Mouse (Mus musculus) intestine, embryonic 15.5 days (tissue): ENCODE data around the gene Tspan14. TPM values are rescaled to one million over a fixed set of nuclear protein-coding genes. Genes with fewer than 3 reads are reported as not detected.

ENCODE experiments used
- ATAC-seq: fragments of 200-750 bp; cut with Nextera tagmentation; 2 replicates; pipeline ENCODE4 v1.8.0; 2017; ENCODE audit warnings: moderate TSS enrichment, moderate library complexity
- H3K27ac ChIP-seq: fragments of 300-500 bp; sonication (generic); 2 replicates; pipeline ENCODE4 v1.5.1; 2015; ENCODE audit warnings: mild to moderate bottlenecking, inconsistent platforms
- H3K27me3 ChIP-seq: fragments of 300-500 bp; sonication (generic); replicated peaks from 2 replicates; pipeline ENCODE4 v1.6.1; 2015; ENCODE audit warnings: inconsistent platforms
- H3K36me3 ChIP-seq: fragments of 300-500 bp; sonication (generic); 2 replicates; pipeline ENCODE4 v1.6.1; 2015; ENCODE audit warnings: inconsistent platforms
- H3K4me1 ChIP-seq: fragments of 300-500 bp; sonication (generic); replicated peaks from 2 replicates; pipeline ENCODE4 v1.6.1; 2015; ENCODE audit warnings: inconsistent platforms
- H3K4me2 ChIP-seq: fragments of 300-500 bp; sonication (generic); replicated peaks from 2 replicates; pipeline ENCODE4 v1.6.1; 2015; ENCODE audit warnings: mild to moderate bottlenecking, inconsistent platforms
- H3K4me3 ChIP-seq: fragments of 300-500 bp; sonication (generic); replicated peaks from 2 replicates; pipeline ENCODE4 v1.5.1; 2015; ENCODE audit warnings: inconsistent platforms
- H3K9ac ChIP-seq: fragments of 300-500 bp; sonication (generic); 2 replicates; pipeline ENCODE4 v1.6.1; 2015; ENCODE audit warnings: inconsistent platforms
- H3K9me3 ChIP-seq: fragments of 300-500 bp; sonication (generic); 2 replicates; pipeline ENCODE4 v1.6.1; 2016; ENCODE audit warnings: inconsistent platforms
- WGBS: fragments of 180-500 bp; shearing (Covaris S2); methylation state at CpG from one replicate; pipeline ENCODE4 v1.1.7; 2015; 5-methylcytosine and 5-hydroxymethylcytosine counted together
- polyA plus RNA-seq: library from polyadenylated mRNA; unstranded; fragments of >200 nt; fragmentation: Nextera tagmentation; extraction: Ambion mirVana; gene quantifications from 2 replicates; pipeline ENCODE4 v1.2.1, GENCODE M21; 2015

Tspan14 gene
- polyA plus RNA-seq, 1 experiment from 2014 or later = 56.8 TPM

GRCm38 (mm10) chr14:40957607-40958006 lies 9.0 kb downstream of the Tspan14 start:
- no peak overlapping the region for H3K4me3 ChIP-seq
- no peaks in the 10 kb centered on the region for H3K36me3 ChIP-seq
- H3K9ac ChIP-seq = peak overlapping the region; percentile 10; the same call in 1 of the 2 replicates
- no peak for ATAC-seq
- WGBS = 47% methylated on average over 3 of the region's 3 CpGs
- H3K4me2 ChIP-seq = peak overlapping the region; percentile 34; the same call in 1 of the 2 replicates
- H3K27me3 ChIP-seq = no peaks in the 10 kb centered on the region
- H3K27ac ChIP-seq = peak overlapping the region; percentile 76; the same call in 1 of the 2 replicates
- H3K9me3 ChIP-seq = no peaks in the 10 kb centered on the region
- H3K4me1 ChIP-seq = peaks cover 60% of the 10 kb centered on the region

- Histone ChIP-seq H3K4me3 (no peak overlapping the region), H3K9me3 (no peaks in the 10 kb centered on the region), H3K36me3 (no peaks in the 10 kb centered on the region), H3K27me3 (no peaks in the 10 kb centered on the region), H3K27ac (peak overlapping the region; percentile 78), H3K4me1 (peaks cover 56% of the 10 kb centered on the region), H3K9ac (peak overlapping the region; percentile 24; the same call in 1 of the 2 replicates), H3K4me2 (peak overlapping the region; percentile 11; the same call in 1 of the 2 replicates)
- peak; percentile 68 for ATAC-seq
- 37% methylated on average over 13 of the region's 13 CpGs for WGBS
These were observed 10.1 kb downstream of the Tspan14 start for GRCm38 (mm10) chr14:40956252-40957146.

GRCm38 (mm10) chr14:40955596-40956251 lies 10.9 kb downstream of the Tspan14 start:
- no peak overlapping the region for H3K4me3 ChIP-seq
- peak; percentile 13 for ATAC-seq
- H3K27ac ChIP-seq = peak overlapping the region; percentile 78
- no peaks in the 10 kb centered on the region for H3K27me3 ChIP-seq
- H3K36me3 ChIP-seq = no peaks in the 10 kb centered on the region
- peak overlapping the region; percentile 14; the same call in 1 of the 2 replicates for H3K9ac ChIP-seq
- peak overlapping the region; percentile 11; the same call in 1 of the 2 replicates for H3K4me2 ChIP-seq
- H3K9me3 ChIP-seq = no peaks in the 10 kb centered on the region
- WGBS = 40% methylated on average over 10 of the region's 10 CpGs
- H3K4me1 ChIP-seq = peaks cover 57% of the 10 kb centered on the region

GRCm38 (mm10) chr14:40955146-40955545 lies 11.5 kb downstream of the Tspan14 start:
- ATAC-seq = no peak
- H3K27me3 ChIP-seq = no peaks in the 10 kb centered on the region
- no peak overlapping the region for H3K9ac ChIP-seq
- H3K36me3 ChIP-seq = no peaks in the 10 kb centered on the region
- no peak overlapping the region for H3K4me3 ChIP-seq
- H3K27ac ChIP-seq = no peak overlapping the region
- H3K4me1 ChIP-seq = peaks cover 57% of the 10 kb centered on the region
- H3K4me2 ChIP-seq = no peak overlapping the region
- no peaks in the 10 kb centered on the region for H3K9me3 ChIP-seq
- WGBS = 67% methylated on average over 1 of the region's 1 CpGs

- no peaks in the 10 kb centered on the region for H3K9me3 ChIP-seq
- H3K4me2 ChIP-seq = no peak overlapping the region
- no peak overlapping the region for H3K27ac ChIP-seq
- H3K9ac ChIP-seq = no peak overlapping the region
- no peaks in the 10 kb centered on the region for H3K36me3 ChIP-seq
- no peaks in the 10 kb centered on the region for H3K27me3 ChIP-seq
- no peak for ATAC-seq
- WGBS = 75% methylated on average over 5 of the region's 5 CpGs
- no peak overlapping the region for H3K4me3 ChIP-seq
- H3K4me1 ChIP-seq = peaks cover 48% of the 10 kb centered on the region
These were observed 13.2 kb downstream of the Tspan14 start for GRCm38 (mm10) chr14:40953381-40953780.

GRCm38 (mm10) chr14:40952715-40953114 lies 13.9 kb downstream of the Tspan14 start:
- Histone ChIP-seq H3K4me1 (peaks cover 46% of the 10 kb centered on the region), H3K27ac (no peak overlapping the region), H3K4me2 (no peak overlapping the region), H3K27me3 (no peaks in the 10 kb centered on the region), H3K9ac (no peak overlapping the region), H3K36me3 (no peaks in the 10 kb centered on the region), H3K4me3 (no peak overlapping the region), H3K9me3 (no peaks in the 10 kb centered on the region)
- no peak for ATAC-seq
- WGBS = 45% methylated on average over 2 of the region's 2 CpGs

- H3K4me2 ChIP-seq = no peak overlapping the region
- H3K9me3 ChIP-seq = no peaks in the 10 kb centered on the region
- H3K4me1 ChIP-seq = peaks cover 47% of the 10 kb centered on the region
- H3K27me3 ChIP-seq = no peaks in the 10 kb centered on the region
- H3K36me3 ChIP-seq = no peaks in the 10 kb centered on the region
- H3K9ac ChIP-seq = no peak overlapping the region
- WGBS = 76% methylated on average over 3 of the region's 3 CpGs
- no peak overlapping the region for H3K4me3 ChIP-seq
- H3K27ac ChIP-seq = no peak overlapping the region
- no peak for ATAC-seq
These were observed 14.3 kb downstream of the Tspan14 start for GRCm38 (mm10) chr14:40952301-40952700.

- H3K36me3 ChIP-seq = no peaks in the 10 kb centered on the region
- no peak overlapping the region for H3K4me3 ChIP-seq
- no peak overlapping the region for H3K4me2 ChIP-seq
- H3K9me3 ChIP-seq = no peaks in the 10 kb centered on the region
- no peak overlapping the region for H3K27ac ChIP-seq
- no peaks in the 10 kb centered on the region for H3K27me3 ChIP-seq
- no peak for ATAC-seq
- peaks cover 27% of the 10 kb centered on the region for H3K4me1 ChIP-seq
- WGBS = 77% methylated on average over 7 of the region's 7 CpGs
- no peak overlapping the region for H3K9ac ChIP-seq
These were observed 16.6 kb downstream of the Tspan14 start for GRCm38 (mm10) chr14:40949730-40950614.

- ATAC-seq = no peak
- no peak overlapping the region for H3K27ac ChIP-seq
- WGBS = 80% methylated on average over 3 of the region's 3 CpGs
- no peak overlapping the region for H3K9ac ChIP-seq
- H3K27me3 ChIP-seq = no peaks in the 10 kb centered on the region
- no peaks in the 10 kb centered on the region for H3K9me3 ChIP-seq
- H3K4me1 ChIP-seq = peaks cover 26% of the 10 kb centered on the region
- H3K4me3 ChIP-seq = no peak overlapping the region
- H3K36me3 ChIP-seq = no peaks in the 10 kb centered on the region
- H3K4me2 ChIP-seq = no peak overlapping the region
These were observed 17.6 kb downstream of the Tspan14 start for GRCm38 (mm10) chr14:40949047-40949446.

GRCm38 (mm10) chr14:40948522-40948921 lies 18.1 kb downstream of the Tspan14 start:
- H3K4me3 ChIP-seq = no peak overlapping the region
- H3K27ac ChIP-seq = peak overlapping the region; percentile 71; the same call in 1 of the 2 replicates
- H3K4me2 ChIP-seq = no peak overlapping the region
- no peak for ATAC-seq
- WGBS = 85% methylated on average over 5 of the region's 5 CpGs
- H3K36me3 ChIP-seq = no peaks in the 10 kb centered on the region
- H3K4me1 ChIP-seq = peaks cover 26% of the 10 kb centered on the region
- no peak overlapping the region for H3K9ac ChIP-seq
- H3K27me3 ChIP-seq = no peaks in the 10 kb centered on the region
- no peaks in the 10 kb centered on the region for H3K9me3 ChIP-seq

GRCm38 (mm10) chr14:40947431-40948394 lies 18.9 kb downstream of the Tspan14 start:
- H3K9ac ChIP-seq = no peak overlapping the region
- no peak overlapping the region for H3K4me3 ChIP-seq
- H3K4me2 ChIP-seq = peak overlapping the region; percentile 41

More at GRCm38 (mm10) chr14:40947431-40948394, 18.9 kb downstream of the Tspan14 start:
- no peaks in the 10 kb centered on the region for H3K27me3 ChIP-seq
- ATAC-seq = peak; percentile 93
- 50% methylated on average over 14 of the region's 14 CpGs for WGBS
- H3K36me3 ChIP-seq = no peaks in the 10 kb centered on the region
- peak overlapping the region; percentile 71 for H3K27ac ChIP-seq
- H3K4me1 ChIP-seq = peaks cover 22% of the 10 kb centered on the region
- no peaks in the 10 kb centered on the region for H3K9me3 ChIP-seq
